Mouse (Mus musculus): ENCODE data around the gene Slc25a28. TPM values are rescaled to one million over a fixed set of nuclear protein-coding genes. Genes with fewer than 3 reads are reported as not detected.

The Slc25a28 gene
- polyA plus RNA-seq, 1 experiment from 2014 or later = 14.4 TPM

DNA sequence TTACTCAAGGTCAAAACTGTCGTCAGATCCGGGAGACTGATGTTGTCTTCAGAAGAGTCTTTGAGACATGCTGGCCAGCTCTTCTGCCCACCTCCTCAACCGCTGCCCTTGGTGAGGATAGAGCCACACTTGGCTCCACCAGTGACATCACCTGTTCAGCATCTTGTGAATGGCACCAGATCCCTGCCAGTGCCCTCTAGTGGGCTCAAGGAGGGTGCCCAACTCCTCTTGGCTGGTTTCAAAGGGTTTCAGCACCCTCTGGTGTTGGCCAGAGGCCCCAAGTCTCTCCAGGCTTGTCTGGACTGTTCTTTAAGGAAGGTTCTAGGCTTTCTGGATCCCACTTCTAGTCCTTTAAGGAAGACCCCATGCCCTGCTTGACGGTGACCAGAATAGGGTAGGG is 50.8 kb downstream of the Slc25a28 start:
- Histone ChIP-seq H3K9ac (replicated peaks) (no peak overlapping the region), H3K27ac (no peak overlapping the region), H3K27me3 (peaks cover 64% of the 10 kb centered on the region), H3K9me3 (no peaks in the 10 kb centered on the region), H3K4me3 (replicated peaks) (no peak overlapping the region), H3K4me1 (replicated peaks) (peaks cover 9% of the 10 kb centered on the region), H3K36me3 (no peaks in the 10 kb centered on the region), H3K4me2 (replicated peaks) (no peak overlapping the region)
- no peak for ATAC-seq
- WGBS = 52% methylated on average over 4 of the region's 4 CpGs

DNA sequence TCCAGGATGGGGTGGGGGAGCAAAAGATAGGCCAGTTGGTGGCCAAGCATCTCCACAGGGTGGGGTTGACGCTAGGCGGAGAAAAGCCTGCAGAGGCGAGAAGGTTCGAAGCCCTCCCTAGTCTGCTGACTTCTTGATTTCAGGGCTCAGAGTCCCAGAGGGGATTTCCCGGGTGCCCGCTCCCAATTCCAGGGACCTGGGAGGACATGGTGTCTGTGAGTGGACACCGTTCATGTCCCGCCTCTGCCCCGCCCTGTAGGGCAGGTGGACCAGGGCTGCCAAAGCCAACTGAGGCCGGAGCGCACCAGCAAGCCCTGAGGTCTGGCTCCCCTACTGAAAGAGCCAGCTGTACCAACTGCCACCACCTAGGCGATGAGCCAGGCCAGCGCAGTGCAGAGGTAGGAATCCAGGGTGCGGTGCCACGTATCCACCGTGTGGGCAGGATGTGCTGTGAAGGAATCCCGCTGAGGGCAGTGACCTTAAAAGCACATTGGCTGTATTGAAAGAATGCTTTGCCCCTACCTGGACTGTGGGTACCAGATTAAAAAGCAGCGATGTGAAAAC is 54.7 kb downstream of the Slc25a28 start:
- H3K4me3 ChIP-seq (replicated peaks) = no peak overlapping the region
- no peak overlapping the region for H3K9ac ChIP-seq (replicated peaks)
- H3K27ac ChIP-seq = no peak overlapping the region
- peaks cover 93% of the 10 kb centered on the region for H3K27me3 ChIP-seq
- WGBS = 6% methylated on average over 18 of the region's 18 CpGs
- H3K4me2 ChIP-seq (replicated peaks) = no peak overlapping the region
- H3K9me3 ChIP-seq = no peaks in the 10 kb centered on the region
- no peaks in the 10 kb centered on the region for H3K36me3 ChIP-seq
- no peak for ATAC-seq
- peaks cover 22% of the 10 kb centered on the region for H3K4me1 ChIP-seq (replicated peaks)

GRCm38 (mm10) chr19:43618505-43619030 is 56.1 kb downstream of the Slc25a28 start:
- Histone ChIP-seq H3K36me3 (no peaks in the 10 kb centered on the region), H3K27me3 (peaks cover 95% of the 10 kb centered on the region), H3K27ac (no peak overlapping the region), H3K4me1 (replicated peaks) (peaks cover 32% of the 10 kb centered on the region), H3K4me2 (replicated peaks) (no peak overlapping the region), H3K9ac (replicated peaks) (no peak overlapping the region), H3K9me3 (no peaks in the 10 kb centered on the region), H3K4me3 (replicated peaks) (no peak overlapping the region)
- ATAC-seq = no peak
- 7% methylated on average over 5 of the region's 5 CpGs for WGBS

DNA sequence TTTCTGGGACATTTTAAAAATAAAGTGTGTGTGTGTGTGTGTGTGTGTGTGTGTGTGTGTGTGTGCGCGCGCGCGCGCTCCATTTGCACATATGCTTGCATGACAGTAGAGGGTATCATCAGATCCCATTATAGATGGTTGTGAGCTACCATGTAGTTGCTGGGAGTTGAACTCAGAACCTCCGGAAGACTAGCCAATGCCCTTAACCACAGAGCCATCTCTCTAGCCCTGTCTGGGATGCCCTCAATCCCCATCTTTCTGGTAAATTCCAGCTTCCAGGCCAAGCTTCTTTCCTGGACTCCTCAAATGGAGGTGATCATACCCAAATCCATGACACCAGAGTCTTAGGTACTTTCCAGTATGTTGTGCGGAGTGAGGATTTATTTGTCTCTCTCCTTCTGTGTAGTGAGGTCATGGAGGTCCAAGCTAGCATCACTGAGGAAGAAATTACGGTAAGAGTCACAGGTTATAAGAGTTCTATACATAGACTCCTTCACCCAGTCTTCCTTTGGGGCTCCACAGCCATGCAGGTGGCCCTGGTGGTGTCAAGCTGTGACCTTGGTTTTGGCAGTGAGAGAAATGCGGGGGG is 56.8 kb downstream of the Slc25a28 start:
- H3K27ac ChIP-seq = no peak overlapping the region
- H3K4me1 ChIP-seq (replicated peaks) = peaks cover 33% of the 10 kb centered on the region
- H3K27me3 ChIP-seq = peaks cover 95% of the 10 kb centered on the region
- H3K4me3 ChIP-seq (replicated peaks) = no peak overlapping the region
- H3K9ac ChIP-seq (replicated peaks) = no peak overlapping the region
- WGBS = 33% methylated on average over 10 of the region's 10 CpGs
- no peaks in the 10 kb centered on the region for H3K36me3 ChIP-seq
- H3K4me2 ChIP-seq (replicated peaks) = no peak overlapping the region
- ATAC-seq = no peak
- H3K9me3 ChIP-seq = no peaks in the 10 kb centered on the region

- 0 out of 2 replicates have a peak, but pooled peaks have one; percentile 5 for ATAC-seq
- Histone ChIP-seq H3K27ac (no peak overlapping the region), H3K4me1 (replicated peaks) (peaks cover 43% of the 10 kb centered on the region), H3K9ac (replicated peaks) (peak overlapping the region; percentile 1; the same call in 1 of the 2 replicates), H3K27me3 (peaks cover 95% of the 10 kb centered on the region), H3K4me2 (replicated peaks) (peak overlapping the region; percentile 57), H3K36me3 (no peaks in the 10 kb centered on the region), H3K9me3 (no peaks in the 10 kb centered on the region), H3K4me3 (replicated peaks) (peak overlapping the region; percentile 34)
- WGBS = 0% methylated on average over 12 of the region's 12 CpGs
Observed at GRCm38 (mm10) chr19:43616889-43617288, 57.8 kb downstream of the Slc25a28 start.

DNA sequence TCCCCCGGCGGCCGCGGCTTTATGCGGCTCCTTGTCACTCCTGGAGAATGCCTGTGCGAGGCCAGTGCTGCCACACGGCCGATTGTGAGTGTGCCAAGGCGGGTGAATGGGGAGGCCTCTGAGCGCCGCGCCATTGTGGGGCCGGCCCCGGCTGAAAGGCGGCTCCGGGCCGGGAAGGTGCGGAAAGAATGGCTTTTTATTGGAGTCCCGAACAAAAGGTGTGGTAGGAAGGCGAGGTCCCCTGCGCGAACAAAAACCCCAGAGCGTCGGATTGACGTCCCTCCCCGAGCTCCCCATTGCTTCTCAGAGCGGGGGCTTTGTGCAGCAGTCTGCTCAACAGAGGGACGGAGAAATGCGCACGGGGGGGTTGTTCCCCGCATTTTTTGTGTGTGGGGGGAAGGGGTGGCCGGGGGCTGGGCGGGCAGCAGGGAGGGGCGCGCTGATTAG is 58.2 kb downstream of the Slc25a28 start:
- H3K9ac ChIP-seq (replicated peaks) = peak overlapping the region; percentile 1
- H3K9me3 ChIP-seq = no peaks in the 10 kb centered on the region
- peak overlapping the region; percentile 57 for H3K27ac ChIP-seq
- peak overlapping the region; percentile 34 for H3K4me3 ChIP-seq (replicated peaks)
- H3K36me3 ChIP-seq = no peaks in the 10 kb centered on the region
- H3K4me1 ChIP-seq (replicated peaks) = peaks cover 44% of the 10 kb centered on the region
- under 1% methylated on average over 35 of the region's 35 CpGs for WGBS
- ATAC-seq = peak; percentile 85
- H3K4me2 ChIP-seq (replicated peaks) = peak overlapping the region; percentile 57
- peaks cover 95% of the 10 kb centered on the region for H3K27me3 ChIP-seq

DNA sequence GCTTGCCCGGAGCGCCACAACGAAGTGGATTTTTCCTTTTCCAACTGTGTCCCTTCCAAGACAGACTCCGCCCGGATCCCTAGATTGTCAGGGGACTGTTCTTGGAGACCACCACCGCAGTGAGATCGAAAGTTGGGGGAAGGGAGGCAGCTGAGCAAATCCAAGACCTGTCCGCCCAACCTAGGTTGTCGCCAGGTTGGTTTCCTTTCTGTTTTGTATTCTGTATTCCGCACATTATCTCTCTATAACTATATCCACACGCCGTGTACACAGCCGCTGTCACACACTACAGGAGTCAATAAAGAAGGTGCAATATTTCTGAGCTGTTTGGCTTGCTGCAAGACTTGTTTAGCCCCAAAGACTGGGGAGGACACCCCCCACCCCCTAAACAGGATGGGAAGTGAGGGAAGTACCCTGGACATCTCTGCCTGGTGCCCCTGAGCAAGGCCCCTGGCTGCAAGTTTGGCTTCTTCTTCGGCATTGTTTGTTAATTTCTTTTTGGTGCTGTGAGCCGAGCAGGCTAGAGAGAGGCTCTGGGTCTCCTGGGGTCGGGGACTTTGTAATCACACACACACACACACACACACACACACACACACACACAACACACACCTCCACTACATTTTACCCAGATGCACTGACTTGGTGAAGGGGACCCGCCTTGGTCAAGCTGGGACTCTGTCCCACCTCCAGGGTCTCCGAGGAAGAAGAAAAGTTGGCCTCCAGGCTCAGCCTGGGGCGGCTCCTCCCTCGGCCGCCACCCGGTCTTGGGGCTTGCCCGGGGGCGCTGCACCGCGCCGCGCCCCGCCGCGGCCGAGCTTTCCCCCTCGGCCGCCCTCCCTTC is 58.9 kb downstream of the Slc25a28 start:
- peaks cover 95% of the 10 kb centered on the region for H3K27me3 ChIP-seq
- H3K9ac ChIP-seq (replicated peaks) = peak overlapping the region; percentile 1
- ATAC-seq = no peak; the same call in 1 of the 2 replicates
- H3K36me3 ChIP-seq = no peaks in the 10 kb centered on the region
- peak overlapping the region; percentile 57 for H3K4me2 ChIP-seq (replicated peaks)
- H3K4me1 ChIP-seq (replicated peaks) = peaks cover 47% of the 10 kb centered on the region
- WGBS = under 1% methylated on average over 34 of the region's 34 CpGs
- H3K9me3 ChIP-seq = no peaks in the 10 kb centered on the region
- peak overlapping the region; percentile 57 for H3K27ac ChIP-seq
- H3K4me3 ChIP-seq (replicated peaks) = peak overlapping the region; percentile 34

- Histone ChIP-seq H3K27me3 (peaks cover 95% of the 10 kb centered on the region), H3K36me3 (no peaks in the 10 kb centered on the region), H3K27ac (no peak overlapping the region), H3K9me3 (no peaks in the 10 kb centered on the region), H3K4me2 (replicated peaks) (peak overlapping the region; percentile 57), H3K4me3 (replicated peaks) (peak overlapping the region; percentile 34), H3K9ac (replicated peaks) (peak overlapping the region; percentile 48; the same call in 1 of the 2 replicates), H3K4me1 (replicated peaks) (peaks cover 53% of the 10 kb centered on the region)
- ATAC-seq = no peak
- under 1% methylated on average over 19 of the region's 20 CpGs for WGBS
Observed at GRCm38 (mm10) chr19:43615074-43615445, 59.6 kb downstream of the Slc25a28 start.

DNA sequence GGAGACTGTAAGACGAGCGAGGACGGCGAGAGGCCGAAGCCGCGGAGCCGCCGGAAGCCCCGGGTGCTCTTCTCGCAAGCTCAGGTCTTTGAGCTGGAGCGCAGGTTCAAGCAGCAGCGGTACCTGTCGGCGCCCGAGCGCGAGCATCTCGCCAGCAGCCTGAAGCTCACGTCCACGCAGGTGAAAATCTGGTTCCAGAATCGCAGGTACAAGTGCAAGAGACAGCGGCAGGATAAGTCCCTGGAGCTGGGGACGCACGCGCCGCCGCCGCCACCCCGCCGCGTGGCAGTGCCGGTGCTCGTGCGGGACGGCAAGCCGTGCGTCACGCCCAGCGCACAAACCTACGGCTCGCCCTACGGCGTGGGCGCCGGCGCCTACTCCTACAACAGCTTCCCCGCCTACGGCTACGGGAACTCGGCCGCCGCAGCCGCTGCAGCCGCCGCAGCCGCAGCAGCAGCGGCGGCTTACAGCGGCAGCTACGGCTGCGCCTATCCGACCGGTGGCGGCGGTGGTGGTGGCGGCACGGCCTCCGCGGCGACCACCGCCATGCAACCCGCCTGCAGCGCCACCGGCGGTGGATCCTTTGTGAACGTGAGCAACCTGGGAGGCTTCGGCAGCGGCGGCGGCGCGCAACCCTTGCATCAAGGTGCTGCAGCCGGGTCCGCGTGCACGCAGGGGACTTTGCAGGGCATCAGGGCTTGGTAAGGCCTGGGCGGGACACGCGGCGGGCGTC is 60.2 kb downstream of the Slc25a28 start:
- Histone ChIP-seq H3K36me3 (no peaks in the 10 kb centered on the region), H3K9ac (replicated peaks) (peak overlapping the region; percentile 48), H3K27ac (no peak overlapping the region), H3K4me2 (replicated peaks) (peak overlapping the region; percentile 57), H3K4me3 (replicated peaks) (peak overlapping the region; percentile 34), H3K27me3 (peaks cover 95% of the 10 kb centered on the region), H3K9me3 (no peaks in the 10 kb centered on the region), H3K4me1 (replicated peaks) (peaks cover 53% of the 10 kb centered on the region)
- no peak; the same call in 1 of the 2 replicates for ATAC-seq
- WGBS = under 1% methylated on average over 77 of the region's 92 CpGs

Measured in midbrain, embryonic 13.5 days (tissue).